Mouse (Mus musculus) forelimb bud, embryonic 11.5 days (tissue): ENCODE data around the gene Actl6b.
A peak's percentile ranks its signal among the peaks of the same experiment; 100 is the strongest.

Experiments
- DNase-seq: peaks from one replicate; pipeline ENCODE4 v3.0.0-alpha.2; 2012; ENCODE audit warnings: low read depth, low spot score

Gene Actl6b

DNA sequence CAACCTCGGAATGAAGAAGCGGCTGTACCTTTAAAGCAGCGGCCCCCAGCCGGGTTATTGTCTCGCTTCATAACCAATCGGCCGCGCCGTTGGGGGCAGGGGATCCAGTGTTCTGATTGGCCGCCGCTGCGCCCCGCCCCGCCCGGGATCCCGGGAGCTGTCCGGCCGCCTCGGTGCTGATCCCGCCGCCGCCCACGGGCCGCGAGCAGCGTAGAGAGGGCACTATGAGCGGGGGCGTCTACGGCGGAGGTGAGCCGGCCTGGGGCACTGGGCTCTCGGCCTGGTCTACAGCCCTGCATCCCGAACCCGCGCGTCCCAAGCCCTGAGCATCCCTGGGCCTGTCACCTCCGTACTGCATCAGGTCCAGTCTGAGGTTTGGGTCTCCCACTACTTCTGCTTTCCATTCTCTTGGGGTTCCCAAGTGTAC is at the start of gene Actl6b:
Actl6b (plus strand) TSS at position 107 of the 427 bp plus-strand sequence.
- DNase-seq, result peak; percentile 48

GRCm38 (mm10) chr5:137504041-137504440 is 49.3 kb upstream of the Actl6b start:
- no peak for DNase-seq

DNA sequence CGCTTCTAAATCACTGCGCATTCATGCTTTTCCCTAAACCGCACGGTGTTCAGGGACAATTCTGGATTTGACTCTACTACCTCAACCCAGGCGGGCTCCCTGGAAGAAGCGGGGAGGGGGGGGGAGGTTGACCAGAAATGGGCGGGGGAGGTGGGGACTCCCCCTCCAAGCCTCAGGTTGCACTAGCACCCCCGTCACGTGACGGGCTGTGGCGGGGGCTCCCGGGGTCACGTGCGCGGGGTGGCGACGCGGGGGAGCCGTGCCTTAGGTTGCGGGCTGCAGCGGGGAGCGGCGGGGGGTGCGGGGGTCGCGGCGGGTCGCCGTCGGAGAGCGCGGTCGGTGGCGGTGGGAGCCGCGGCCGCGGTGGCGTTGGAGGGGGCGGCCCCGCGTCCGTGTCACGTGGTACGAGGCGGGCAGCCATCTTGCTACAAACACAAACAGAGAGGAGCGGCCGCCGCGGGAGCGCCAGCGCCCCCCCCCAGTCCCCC is 43.3 kb upstream of the Actl6b start:
- DNase-seq, result no peak

DNA sequence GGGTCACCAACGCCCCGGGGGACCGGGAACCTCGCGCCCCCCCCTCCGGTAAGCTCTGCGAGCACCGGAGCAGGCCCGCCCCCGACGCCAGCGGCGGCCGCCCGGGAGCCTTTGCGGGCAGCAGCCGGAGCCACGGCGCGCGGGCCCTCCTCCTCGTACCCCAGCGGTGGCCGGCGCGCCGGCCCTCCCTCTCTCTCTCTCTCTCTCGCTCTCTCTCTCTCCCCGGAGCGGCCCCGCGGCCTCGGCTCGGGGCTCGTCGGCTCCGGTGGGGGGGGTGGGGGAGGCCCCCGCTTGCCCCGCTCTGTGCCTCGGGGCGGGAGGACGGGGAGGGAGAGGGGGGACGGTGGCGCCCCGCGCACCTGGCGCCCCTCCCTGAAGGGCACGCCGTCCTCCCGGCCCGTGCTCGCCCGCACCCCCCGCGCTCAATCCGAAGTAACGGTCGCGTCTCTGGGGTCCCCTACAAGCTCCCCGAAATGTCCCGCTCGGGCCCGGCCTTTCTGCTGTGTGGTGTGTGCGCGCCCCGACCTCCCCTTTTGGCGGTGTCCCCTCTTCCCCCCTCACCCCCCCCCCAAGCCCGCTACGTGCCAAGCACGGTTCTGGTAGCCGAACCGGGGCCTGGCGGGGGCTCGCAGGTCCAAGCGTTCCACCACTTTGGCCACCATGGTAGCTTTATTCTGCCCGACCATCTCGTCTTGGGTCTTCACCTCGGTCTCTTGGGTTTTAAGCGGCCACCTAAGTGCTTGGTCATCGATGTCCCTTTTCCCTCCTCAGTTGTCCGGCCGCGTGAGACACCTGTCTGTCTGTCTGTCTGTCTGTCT is 42.5 kb upstream of the Actl6b start:
- DNase-seq, result no peak

DNA sequence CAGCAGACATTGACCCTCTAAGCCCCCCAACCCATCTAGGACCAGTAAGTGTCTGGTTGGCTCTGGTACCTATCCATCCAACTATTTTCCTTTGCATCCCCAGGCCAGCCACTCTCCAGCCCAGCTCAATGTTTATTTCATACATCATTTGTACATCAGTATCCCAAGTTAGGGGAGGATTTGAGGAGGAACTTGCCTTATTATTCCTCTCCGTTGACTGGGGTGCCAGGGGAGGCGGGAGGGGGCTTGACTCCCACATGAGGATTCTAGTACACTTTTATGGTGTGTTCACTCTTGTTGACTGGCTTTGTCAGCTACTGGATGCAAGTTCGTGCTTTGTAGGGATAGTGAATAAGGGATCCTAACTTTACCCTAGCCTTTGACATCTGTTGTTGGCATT is 41.6 kb upstream of the Actl6b start:
- DNase-seq, result no peak

DNA sequence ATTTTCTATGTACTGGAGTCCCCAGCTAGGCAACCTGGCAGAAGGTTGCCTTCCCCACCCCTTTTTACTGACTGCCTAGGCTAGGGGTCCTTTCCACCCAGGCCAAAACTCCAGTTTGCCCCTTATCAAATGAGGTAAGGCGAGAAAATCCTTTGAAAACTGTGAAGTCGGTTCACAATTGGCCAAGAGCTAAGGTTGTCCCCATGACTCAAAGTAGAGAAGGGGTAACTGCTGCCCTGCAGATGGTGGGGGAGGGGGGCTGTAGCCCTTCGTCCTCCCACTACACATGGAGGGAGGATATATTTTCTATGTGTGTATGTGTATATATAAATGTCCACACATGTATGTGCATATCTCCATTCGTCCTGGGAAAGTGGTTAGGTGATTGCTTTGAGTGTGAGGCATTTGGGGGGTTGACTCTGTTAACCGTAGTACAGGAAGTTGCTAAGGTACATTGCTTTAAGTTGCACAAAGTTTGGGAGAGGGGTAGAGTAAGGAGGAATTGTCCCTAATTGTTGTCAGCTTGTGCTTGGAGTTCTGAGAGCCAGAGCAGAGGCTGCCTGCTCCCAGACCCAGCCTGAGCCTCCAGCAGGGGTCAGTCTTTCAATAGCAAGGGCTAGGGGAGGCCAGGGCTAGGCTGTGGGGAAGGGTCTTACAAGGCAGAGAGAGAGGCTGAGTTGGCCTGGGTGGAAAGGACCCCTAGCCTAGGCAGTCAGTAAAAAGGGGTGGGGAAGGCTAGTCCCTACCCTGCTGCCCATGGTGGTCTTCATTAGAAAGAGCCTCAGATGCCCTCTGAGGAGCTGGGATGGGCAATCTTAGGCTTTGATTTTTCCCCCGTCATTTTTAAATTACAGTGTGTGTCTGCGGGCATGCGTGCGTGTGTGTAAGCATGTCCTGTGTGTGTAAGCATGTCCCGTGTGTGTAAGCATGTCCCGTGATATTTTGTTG is 40.2 kb upstream of the Actl6b start:
- DNase-seq, result peak; percentile 55

DNA sequence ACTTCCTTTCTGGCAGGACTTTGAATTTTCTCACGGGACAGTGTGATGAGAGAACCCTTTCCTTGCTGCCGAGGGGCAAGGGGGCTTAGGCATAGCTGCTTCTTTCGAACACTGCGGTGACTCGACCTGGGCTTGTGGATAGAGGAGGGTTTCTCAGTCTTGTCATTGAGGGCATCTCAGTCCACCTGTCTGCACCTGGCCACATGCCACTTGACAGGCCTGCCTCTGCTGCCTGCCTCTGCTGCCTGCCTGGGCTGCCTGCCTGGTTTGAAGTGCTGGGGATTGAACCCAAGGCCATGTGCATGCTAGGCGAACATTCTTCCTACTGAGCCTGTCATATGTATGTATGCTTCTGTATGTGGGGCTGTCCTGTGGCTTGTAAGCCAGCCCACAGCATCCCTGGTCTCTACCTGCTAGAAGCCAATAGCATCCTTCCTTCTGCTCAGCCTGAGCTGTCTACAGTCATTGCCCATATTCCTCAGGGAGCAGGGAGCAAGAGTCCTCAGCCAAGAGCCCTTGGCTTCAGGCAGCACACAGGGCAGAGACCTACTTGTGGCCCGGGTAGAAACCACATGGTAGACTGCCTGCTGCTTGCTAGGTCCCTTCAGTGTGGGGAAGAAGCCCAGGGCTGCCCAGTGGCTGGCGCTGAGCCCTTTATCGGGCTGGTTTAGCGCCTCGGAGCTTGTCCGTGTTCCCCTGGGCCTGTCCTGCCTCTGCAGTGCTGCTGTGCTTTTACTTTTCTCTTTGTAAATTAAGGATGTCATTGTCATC is 39.2 kb upstream of the Actl6b start:
- DNase-seq, result no peak

DNA sequence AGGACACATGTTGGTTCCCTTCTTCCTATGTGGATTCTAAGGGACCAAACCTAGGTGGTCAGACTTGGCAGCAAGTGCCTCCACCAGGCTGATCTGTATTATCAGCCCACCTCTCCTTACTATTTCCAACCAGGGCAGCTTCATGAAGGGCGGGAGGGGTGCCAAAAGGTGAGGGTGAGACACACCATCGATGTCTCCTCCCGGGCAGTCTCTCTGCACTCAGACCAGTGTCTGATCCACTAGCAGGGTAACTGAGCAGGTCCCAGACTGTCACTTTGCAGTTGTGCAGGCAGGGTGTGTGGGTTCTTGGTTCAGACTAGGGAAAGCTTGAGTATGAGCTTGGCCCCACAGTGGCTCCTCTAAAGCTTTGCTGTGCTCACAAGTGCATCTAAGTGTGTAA is 38.5 kb upstream of the Actl6b start:
- DNase-seq, result no peak

GRCm38 (mm10) chr5:137518436-137518835 is 34.9 kb upstream of the Actl6b start, which contains the start of gene Gigyf1:
TSS of gene Gigyf1 (plus strand) at chr5:137518548.
- DNase-seq, result no peak

DNA sequence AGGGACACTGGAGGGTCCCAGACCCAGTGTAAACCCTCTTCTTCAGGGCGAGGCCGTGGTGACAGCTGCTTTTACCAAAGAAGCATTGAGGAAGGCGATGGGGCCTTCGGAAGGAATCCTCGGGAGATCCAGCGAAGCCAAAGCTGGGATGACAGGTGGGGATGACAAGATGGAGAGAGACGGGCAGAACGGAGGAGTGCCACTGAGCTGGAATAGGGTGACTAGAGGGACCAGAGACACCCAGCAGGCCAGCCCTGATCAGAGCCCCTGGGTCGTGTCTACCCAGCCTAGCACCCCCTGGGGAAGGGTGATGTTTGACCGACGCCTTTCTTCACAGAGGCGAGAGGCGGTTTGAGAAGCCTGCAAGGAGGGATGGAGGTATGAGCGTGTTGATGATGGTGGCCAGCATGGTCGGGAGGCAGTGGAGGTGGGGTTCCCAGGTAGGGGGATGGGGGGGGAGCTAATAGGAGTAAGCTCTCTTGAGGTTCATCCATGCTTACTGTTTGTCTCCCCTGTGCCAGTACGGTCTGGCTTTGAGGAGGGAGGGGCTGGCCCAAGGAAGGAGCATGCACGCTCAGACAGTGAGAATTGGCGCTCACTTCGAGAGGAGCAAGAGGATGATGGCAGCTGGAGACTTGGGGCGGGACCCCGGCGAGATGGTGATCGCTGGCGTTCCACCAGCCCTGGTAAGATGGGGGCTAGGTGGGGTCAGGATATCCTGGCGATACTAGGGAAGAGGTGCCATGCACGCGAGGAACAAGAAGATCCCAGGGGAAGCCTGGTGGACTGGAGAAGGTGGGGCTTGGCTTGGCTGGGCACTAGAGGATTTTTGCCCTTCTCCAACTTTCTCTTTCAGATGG is 33.4 kb upstream of the Actl6b start:
- no peak for DNase-seq

DNA sequence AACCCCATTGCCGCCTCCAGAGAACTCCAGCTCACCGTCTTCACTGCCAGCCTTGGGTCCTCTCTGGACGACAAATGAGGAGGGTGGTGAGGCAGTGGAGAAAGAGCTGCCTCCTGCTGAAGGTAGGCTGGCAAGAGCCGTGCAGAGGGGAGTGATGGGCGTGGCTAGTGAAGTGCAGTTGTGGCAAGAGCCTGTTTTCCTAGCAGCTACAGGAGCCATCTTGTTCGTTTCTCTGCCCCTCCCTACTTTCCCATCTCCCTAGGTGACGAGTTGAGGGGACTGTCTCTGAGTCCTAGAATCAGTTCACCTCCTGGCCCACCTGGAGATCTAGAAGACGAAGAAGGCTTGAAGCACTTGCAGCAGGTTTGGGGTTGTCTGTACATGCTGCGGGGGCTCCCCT is 31.5 kb upstream of the Actl6b start:
- DNase-seq, result no peak

GRCm38 (mm10) chr5:137522711-137523110 is 30.6 kb upstream of the Actl6b start:
- DNase-seq, result no peak

- DNase-seq, result no peak
Observed at GRCm38 (mm10) chr5:137523396-137524250, 29.7 kb upstream of the Actl6b start.

- DNase-seq, result no peak
Observed at GRCm38 (mm10) chr5:137524251-137524515, 29.1 kb upstream of the Actl6b start.

GRCm38 (mm10) chr5:137524671-137525070 is 28.6 kb upstream of the Actl6b start:
- DNase-seq, result no peak

GRCm38 (mm10) chr5:137525511-137525910 is 27.8 kb upstream of the Actl6b start:
- DNase-seq, result no peak

DNA sequence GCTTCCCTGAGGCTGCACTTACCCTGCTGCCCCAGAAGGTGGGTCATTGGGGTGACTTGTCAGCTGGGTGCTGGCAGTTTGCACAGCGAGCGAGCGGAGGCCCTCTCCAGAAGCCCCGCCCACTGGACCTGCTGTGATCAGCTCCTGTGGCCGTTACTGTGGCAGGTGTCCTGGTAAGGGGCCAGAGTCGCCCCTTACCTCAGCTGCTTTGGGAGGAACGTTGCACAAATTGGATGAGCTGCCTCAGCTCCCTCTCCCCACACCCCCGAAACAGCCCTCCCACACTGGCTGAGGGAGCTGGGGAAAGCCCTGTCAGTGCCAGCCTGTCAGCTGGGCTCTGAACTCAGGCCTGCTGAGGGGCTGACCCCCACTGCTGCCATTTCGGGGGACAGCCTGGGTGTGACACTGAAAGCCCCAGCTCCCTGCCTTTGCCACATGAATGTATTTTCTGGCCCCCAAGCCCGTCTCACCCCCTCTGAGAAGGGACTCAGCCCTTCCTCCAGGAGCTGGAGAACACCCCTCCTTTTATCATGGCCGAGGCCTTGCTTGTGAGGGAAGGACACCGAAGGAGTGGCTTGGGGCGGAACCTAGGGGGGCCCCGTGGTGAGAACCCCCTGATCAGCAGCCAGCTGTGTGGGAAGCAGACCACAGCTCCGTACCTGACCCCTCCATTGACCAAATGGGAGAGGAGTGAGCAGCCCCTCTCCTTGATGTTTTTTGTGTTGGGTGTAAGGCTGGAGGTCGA is 27.0 kb upstream of the Actl6b start:
- DNase-seq, result no peak

DNA sequence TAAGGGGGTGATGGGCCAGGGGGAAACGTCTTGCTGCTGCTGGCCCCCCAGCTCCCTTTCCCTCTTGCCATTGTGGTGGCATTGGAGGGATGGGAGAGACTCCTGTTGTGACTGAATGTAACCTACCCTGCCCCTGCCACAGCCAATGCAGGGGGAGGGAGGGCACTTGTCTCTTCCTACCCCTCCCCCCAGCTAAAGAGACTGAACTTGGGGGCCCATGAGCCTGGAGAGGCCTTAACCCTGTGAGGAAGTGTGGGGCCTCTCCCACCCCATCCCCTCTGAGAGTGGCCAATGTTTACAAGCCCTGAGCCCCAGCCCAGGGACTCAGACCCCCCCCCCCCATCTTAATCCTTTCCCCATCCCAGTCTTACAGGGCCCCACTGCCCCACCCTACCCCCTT is 25.9 kb upstream of the Actl6b start:
- no peak for DNase-seq
